Mouse (Mus musculus): ENCODE measurements around the gene Gnptg. TPM values are rescaled to one million over a fixed set of nuclear protein-coding genes. Genes with fewer than 3 reads are reported as not detected.
"Not testable (repeated sequence)": the region's sequence is repeated elsewhere in the genome, so short reads cannot be mapped to it uniquely, and the experiment has no call there.

The Gnptg gene
- total RNA-seq, 2 experiments from 2014 or later: 14.9 to 16.5 TPM

- peak; percentile 69 for TF ChIP-seq CTCF (IDR thresholded peaks at IDR 0.05)
- Histone ChIP-seq H3K27ac (peak overlapping the region; percentile 48; the same call in 1 of the 2 replicates), H3K4me3 (no peak overlapping the region)
- peak; percentile 81 for DNase-seq
- intact Hi-C loops (cut with DNase I): no loop called here
These were observed 24.5 kb upstream of the Gnptg start for GRCm38 (mm10) chr17:25264453-25264852.

DNA sequence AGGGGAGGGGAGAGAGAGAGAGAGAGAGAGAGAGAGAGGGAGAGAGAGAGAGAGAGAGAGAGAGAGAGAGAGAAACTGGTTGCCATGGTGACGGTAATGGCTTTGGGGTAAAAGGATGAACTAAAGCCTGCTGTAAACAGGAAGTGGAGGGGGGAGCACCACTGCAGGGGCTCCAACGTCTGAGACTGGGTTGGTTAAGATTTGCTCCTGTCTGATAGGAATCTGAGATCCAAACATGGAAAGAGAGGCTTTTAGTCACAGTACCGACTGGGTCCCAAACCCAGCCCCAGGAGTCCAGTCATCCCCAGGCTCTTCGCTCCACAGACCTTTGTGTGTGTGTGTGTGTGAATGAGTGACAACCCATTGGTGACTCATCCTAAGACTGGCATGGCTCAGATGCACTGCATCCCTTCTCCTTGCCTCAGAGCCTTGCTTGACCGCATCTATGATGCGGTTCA lies 17.9 kb upstream of the Gnptg start:
- no peak overlapping the region for H3K27ac ChIP-seq
- no peak for DNase-seq
- intact Hi-C loops (cut with DNase I): no loop called here
- TF ChIP-seq CTCF (IDR thresholded peaks at IDR 0.05): no peak
- H3K4me3 ChIP-seq: no peak overlapping the region

GRCm38 (mm10) chr17:25256140-25256754 lies 16.3 kb upstream of the Gnptg start, which contains the start of gene Baiap3:
Gene Baiap3 (minus strand): TSS chr17:25256364.
- H3K27ac ChIP-seq: no peak within 1 kb of the TSS
- intact Hi-C loops (cut with DNase I): no loop called here
- no peak for DNase-seq
- no peak for TF ChIP-seq CTCF (IDR thresholded peaks at IDR 0.05)
- H3K4me3 ChIP-seq: peak within 1 kb of the TSS; percentile 37

GRCm38 (mm10) chr17:25255110-25255509 lies 15.2 kb upstream of the Gnptg start:
- no peak for TF ChIP-seq CTCF (IDR thresholded peaks at IDR 0.05)
- no peak for DNase-seq
- H3K4me3 ChIP-seq: no peak overlapping the region
- no peak overlapping the region for H3K27ac ChIP-seq
- intact Hi-C loops (cut with DNase I): no loop called here

DNA sequence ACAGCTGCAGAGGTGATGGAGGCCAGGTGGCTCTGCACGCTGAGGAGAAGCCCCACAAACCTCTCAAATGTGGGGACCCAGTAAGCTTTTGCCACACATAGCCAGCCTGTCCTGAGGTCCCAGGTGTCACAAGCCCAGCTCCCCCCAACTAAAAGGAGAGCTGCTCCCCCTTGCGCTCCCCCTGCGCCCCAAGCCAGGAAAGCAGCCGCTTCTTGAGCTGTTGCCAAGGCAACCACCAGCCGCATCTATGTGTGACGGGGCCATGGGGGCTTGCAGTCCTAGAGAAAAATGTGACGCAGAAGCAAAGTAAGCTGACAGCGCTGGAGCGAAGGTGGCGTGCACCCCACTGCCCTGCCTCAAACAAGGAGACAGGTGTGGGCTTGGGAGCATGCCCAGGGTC lies 13.8 kb upstream of the Gnptg start:
- intact Hi-C loops (cut with DNase I): no loop called here
- DNase-seq: no peak
- H3K27ac ChIP-seq: no peak overlapping the region
- no peak overlapping the region for H3K4me3 ChIP-seq
- no peak for TF ChIP-seq CTCF (IDR thresholded peaks at IDR 0.05)

DNA sequence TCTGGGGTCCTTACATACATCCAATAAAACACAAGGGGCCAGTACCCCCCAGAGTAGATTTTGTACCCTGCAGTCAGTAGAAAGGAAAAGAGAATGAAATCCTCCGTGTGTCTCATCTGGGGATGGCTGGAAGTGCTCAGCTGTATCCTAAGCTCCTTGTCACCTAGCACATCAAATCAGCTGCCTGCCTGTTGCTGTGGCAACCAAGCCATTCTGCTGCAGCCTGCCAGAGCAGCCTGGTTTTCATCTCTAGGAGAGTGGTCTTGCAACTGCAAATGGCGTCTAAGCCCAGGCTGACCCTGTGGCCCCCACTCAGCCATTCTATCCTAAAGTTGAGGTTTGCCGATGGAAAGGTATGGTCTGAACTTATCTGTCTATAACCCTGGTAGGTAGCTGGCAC lies 12.7 kb upstream of the Gnptg start:
- DNase-seq: no peak
- Histone ChIP-seq H3K4me3 (no peak overlapping the region), H3K27ac (no peak overlapping the region)
- no peak for TF ChIP-seq CTCF (IDR thresholded peaks at IDR 0.05)
- intact Hi-C loops (cut with DNase I): no loop called here

DNA sequence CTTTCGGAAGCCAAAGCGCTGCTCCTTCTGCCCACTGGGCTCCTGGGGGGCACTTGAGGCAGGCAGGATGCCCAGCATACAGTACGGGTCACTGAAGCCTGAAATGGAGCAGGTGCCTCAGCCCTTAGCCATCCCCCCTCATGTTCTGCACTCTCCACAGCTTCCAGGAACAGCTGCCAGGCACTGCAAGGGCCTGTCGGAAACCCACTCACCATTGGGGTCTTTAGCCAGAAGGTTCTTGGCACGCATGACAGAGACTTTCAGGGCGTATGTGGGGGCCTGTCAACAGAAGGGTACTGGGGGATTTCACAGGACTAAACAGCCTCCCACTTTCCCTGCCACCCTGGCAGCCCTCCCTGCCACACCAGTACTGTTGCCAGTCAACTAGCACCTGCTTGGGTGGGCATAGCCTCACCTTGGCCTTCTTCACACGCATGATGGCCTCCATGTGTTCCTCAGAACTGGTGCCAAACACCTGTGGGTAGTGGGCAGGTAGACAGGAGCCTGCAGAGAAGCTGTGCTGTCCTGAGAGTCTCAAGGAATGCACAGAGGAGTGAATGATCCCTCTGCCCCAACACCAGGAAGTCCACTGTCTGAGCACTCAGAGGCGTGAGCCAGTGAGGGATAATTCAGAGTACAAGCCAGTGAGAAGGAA lies 10.4 kb upstream of the Gnptg start:
- Histone ChIP-seq H3K27ac (no peak overlapping the region), H3K4me3 (no peak overlapping the region)
- no peak for TF ChIP-seq CTCF (IDR thresholded peaks at IDR 0.05)
- DNase-seq: no peak
- intact Hi-C loops (cut with DNase I): no loop called here

DNA sequence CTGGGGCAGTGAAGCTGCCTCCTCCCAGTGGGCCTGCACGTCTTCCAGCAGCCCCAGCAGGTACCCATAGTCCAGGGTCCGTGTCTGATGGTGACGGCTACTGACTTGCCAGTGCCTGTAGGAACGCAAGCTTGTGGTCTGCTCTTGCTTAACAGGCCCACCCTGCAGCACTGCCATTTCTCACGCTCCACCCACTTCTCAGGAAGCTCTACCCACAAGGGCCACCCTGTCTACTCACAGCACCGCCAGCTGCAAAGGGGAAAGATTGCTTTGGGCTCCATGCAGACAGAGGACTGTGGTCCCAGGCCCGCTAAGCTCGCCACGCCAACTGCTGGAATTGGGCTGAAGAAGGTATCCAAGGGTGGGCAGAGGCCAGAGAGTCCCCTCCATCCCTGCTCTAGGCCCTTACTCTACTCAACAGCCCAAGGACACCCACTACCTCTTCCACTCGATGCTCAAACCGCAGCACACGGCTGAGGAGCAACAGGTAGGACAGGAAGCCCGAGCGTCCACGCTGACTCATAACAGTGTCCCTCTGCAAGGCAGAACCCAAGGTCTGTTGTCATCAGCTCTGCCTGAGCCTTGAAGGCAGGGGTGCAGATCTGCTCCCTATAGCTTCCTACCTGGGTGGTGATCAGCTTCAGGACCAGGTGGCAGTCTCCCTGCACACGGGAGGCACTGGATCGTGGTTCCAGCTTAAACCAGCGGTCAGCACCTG lies 8.3 kb upstream of the Gnptg start:
- DNase-seq: no peak
- intact Hi-C loops (cut with DNase I): no loop called here
- no peak overlapping the region for H3K27ac ChIP-seq
- no peak overlapping the region for H3K4me3 ChIP-seq
- no peak for TF ChIP-seq CTCF (IDR thresholded peaks at IDR 0.05)

DNA sequence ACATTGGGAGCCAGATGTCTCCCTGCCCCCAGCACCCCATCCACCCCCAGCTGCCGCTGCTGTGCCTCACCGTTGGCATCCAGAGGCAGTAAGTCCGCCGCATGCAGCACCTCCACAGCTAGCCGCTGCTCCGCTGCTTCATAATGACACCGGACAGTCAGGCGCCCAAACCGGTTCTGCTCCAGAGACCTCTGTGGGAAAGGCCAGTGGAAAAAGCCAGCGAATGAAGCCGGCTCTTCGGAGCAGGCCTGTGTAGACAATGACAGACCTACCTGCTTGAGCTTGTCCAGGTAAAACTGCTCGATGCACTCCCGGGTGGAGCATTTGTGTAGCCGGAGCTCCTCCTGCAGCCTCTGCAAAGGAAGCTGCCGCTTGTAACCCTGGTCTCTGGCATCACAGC lies 4.3 kb upstream of the Gnptg start:
- Histone ChIP-seq H3K4me3 (no peak overlapping the region), H3K27ac (no peak overlapping the region)
- intact Hi-C loops (cut with DNase I): no loop called here
- DNase-seq: no peak
- TF ChIP-seq CTCF (IDR thresholded peaks at IDR 0.05): no peak

- intact Hi-C loops (cut with DNase I): no loop called here
- Histone ChIP-seq H3K27ac (no peak overlapping the region), H3K4me3 (no peak overlapping the region)
- TF ChIP-seq CTCF (IDR thresholded peaks at IDR 0.05): peak; percentile 28; the same call in 1 of the 2 replicates
- no peak for DNase-seq
These were observed 3.3 kb upstream of the Gnptg start for GRCm38 (mm10) chr17:25243131-25243780.

DNA sequence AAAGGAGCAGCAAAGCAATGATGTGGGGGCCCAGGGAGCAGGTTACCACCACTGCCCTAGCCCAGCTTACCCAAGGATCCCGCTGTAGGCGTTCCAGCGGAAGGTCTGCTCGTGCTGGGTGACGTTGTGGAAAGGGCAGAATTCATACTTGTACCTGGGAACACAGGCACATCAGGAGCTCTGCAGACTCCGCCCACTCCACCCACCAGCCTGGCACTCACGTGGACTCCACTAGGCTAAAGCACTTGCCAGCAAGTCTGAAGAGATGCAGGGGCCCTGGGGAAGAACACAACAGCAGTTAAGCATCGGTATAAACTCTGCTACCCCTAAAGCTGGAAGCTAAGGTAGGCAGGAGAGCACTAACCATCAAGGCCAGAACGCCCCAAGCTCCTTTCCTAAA lies 4.3 kb downstream of the Gnptg start:
- DNase-seq: no peak
- no peak for TF ChIP-seq CTCF (IDR thresholded peaks at IDR 0.05)
- intact Hi-C loops (cut with DNase I): no loop called here
- Histone ChIP-seq H3K27ac (no peak overlapping the region), H3K4me3 (no peak overlapping the region)

DNA sequence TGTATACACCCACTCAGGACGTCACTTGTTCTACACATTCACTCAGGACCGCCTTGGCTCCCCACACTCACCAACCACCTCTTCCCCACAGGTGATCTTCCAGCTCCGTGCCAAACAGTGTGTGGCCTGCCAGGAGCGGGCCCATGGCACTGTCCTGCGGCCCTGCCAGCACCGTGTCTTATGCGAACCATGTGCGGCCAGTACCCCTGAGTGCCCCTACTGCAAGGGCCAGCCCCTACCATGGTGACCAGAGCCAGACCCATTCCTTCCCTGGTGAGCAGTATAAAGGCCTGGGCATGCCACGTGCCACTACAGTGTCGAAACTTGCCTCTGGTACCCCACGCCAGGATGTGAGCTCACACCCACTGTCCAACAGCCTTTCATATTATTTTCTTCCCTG lies 8.3 kb downstream of the Gnptg start:
- intact Hi-C loops (cut with DNase I); DNase-seq; H3K4me3 ChIP-seq; H3K27ac ChIP-seq: not testable (repeated sequence)

- no peak overlapping the region for H3K27ac ChIP-seq
- DNase-seq: no peak
- intact Hi-C loops (cut with DNase I): no loop called here
- no peak overlapping the region for H3K4me3 ChIP-seq
- TF ChIP-seq CTCF (IDR thresholded peaks at IDR 0.05): no peak
These were observed 9.2 kb downstream of the Gnptg start for GRCm38 (mm10) chr17:25230700-25231099.

- DNase-seq; intact Hi-C loops (cut with DNase I); H3K4me3 ChIP-seq; H3K27ac ChIP-seq: not testable (repeated sequence)
These were observed 9.8 kb downstream of the Gnptg start for GRCm38 (mm10) chr17:25230014-25230655.

Measured in gastrocnemius, adult 2 months (tissue).